Mouse (Mus musculus) C2C12 (cell line): Measurements from ENCODE around the gene Lrrn2.

Experiments
- CEBPB ChIP-seq: IDR thresholded peaks from one replicate; pipeline ENCODE4 v1.6.1; 2011; ENCODE audit warnings: low read depth, mild to moderate bottlenecking, control low read depth, moderate library complexity
- CTCF ChIP-seq: IDR thresholded peaks from one replicate; pipeline ENCODE4 v1.5.1; 2011; ENCODE audit not compliant: control insufficient read depth, insufficient read depth, insufficient read length
- MAX ChIP-seq: IDR thresholded peaks from one replicate; pipeline ENCODE4 v1.6.1; 2011; ENCODE audit warnings: mild to moderate bottlenecking, control low read depth
- MYOD1 ChIP-seq: IDR thresholded peaks from one replicate; pipeline ENCODE4 v1.6.1; 2011; ENCODE audit warnings: low read depth; ENCODE audit not compliant: control insufficient read depth, insufficient read length
- MYOG ChIP-seq: IDR thresholded peaks from one replicate; pipeline ENCODE4 v1.6.1; 2011; ENCODE audit not compliant: control insufficient read depth, insufficient read length; ENCODE audit errors: extremely low read depth
- USF1 ChIP-seq: IDR thresholded peaks from one replicate; pipeline ENCODE4 v1.6.1; 2011; ENCODE audit warnings: low read depth, mild to moderate bottlenecking, control low read depth, moderate library complexity

GRCm38 (mm10) chr1:132886626-132887025 lies 6.6 kb downstream of the Lrrn2 start:
- TF ChIP-seq USF1 (no peak), CTCF (no peak), MYOG (no peak), MAX (no peak), CEBPB (no peak), MYOD1 (no peak)
